Mouse (Mus musculus) midbrain, embryonic 16.5 days (tissue): ENCODE results near the gene Pcca. TPM values are rescaled to one million over a fixed set of nuclear protein-coding genes. Genes with fewer than 3 reads are reported as not detected.

ENCODE experiments used
- ATAC-seq: fragments of 200-750 bp; cut with Nextera tagmentation; 2 replicates; pipeline ENCODE4 v1.8.0; 2017; ENCODE audit warnings: moderate TSS enrichment
- H3K27ac ChIP-seq: fragments of 300-500 bp; sonication (generic); 2 replicates; pipeline ENCODE4 v1.5.1; 2014; ENCODE audit warnings: mild to moderate bottlenecking, low read length, mixed read lengths
- H3K27me3 ChIP-seq: fragments of 300-500 bp; sonication (generic); 2 replicates; pipeline ENCODE4 v1.6.1; 2014; ENCODE audit warnings: low read depth, low read length, mixed read lengths; ENCODE audit not compliant: control insufficient read depth, insufficient read depth
- H3K36me3 ChIP-seq: fragments of 300-500 bp; sonication (generic); 2 replicates; pipeline ENCODE4 v1.6.1; 2014; ENCODE audit warnings: mild to moderate bottlenecking, low read length, moderate library complexity, mixed read lengths; ENCODE audit not compliant: control insufficient read depth, insufficient read depth
- H3K4me1 ChIP-seq: fragments of 300-500 bp; sonication (generic); 2 replicates; pipeline ENCODE4 v1.6.1; 2014; ENCODE audit warnings: mild to moderate bottlenecking, low read length, mixed read lengths; ENCODE audit not compliant: control insufficient read depth, insufficient read depth
- H3K4me2 ChIP-seq: fragments of 300-500 bp; sonication (generic); 2 replicates; pipeline ENCODE4 v1.6.1; 2014; ENCODE audit warnings: mild to moderate bottlenecking, low read length, mixed read lengths
- H3K4me3 ChIP-seq: fragments of 300-500 bp; sonication (generic); 2 replicates; pipeline ENCODE4 v1.5.1; 2014; ENCODE audit warnings: low read depth, mild to moderate bottlenecking, low read length, moderate library complexity, mixed read lengths
- H3K9ac ChIP-seq: fragments of 300-500 bp; sonication (generic); 2 replicates; pipeline ENCODE4 v1.6.1; 2014; ENCODE audit warnings: low read depth, low read length, mixed read lengths
- H3K9me3 ChIP-seq: fragments of 300-500 bp; sonication (generic); replicated peaks from 2 replicates; pipeline ENCODE4 v1.6.1; 2014; ENCODE audit warnings: mild to moderate bottlenecking, low read length, mixed read lengths; ENCODE audit not compliant: control insufficient read depth, poor library complexity, severe bottlenecking
- WGBS: fragments of 180-500 bp; shearing (Covaris S2); extraction: QIAGEN DNeasy Blood & Tissue Kit; methylation state at CpG from one replicate; pipeline ENCODE4 v1.1.7; 2014; 5-methylcytosine and 5-hydroxymethylcytosine counted together
- polyA plus RNA-seq: library from polyadenylated mRNA; unstranded; fragments of >200 nt; fragmentation: Nextera tagmentation; extraction: Ambion mirVana; gene quantifications from 2 replicates; pipeline ENCODE4 v1.2.1, GENCODE M21; 2015

Pcca gene
- polyA plus RNA-seq, 1 experiment from 2014 or later = 25.9 TPM

- Histone ChIP-seq H3K4me3 (no peak overlapping the region), H3K9ac (no peak overlapping the region), H3K4me2 (no peak overlapping the region), H3K9me3 (no peaks in the 10 kb centered on the region), H3K27me3 (no peaks in the 10 kb centered on the region), H3K4me1 (no peaks in the 10 kb centered on the region), H3K36me3 (no peaks in the 10 kb centered on the region), H3K27ac (no peak overlapping the region)
- ATAC-seq = no peak
- 94% methylated on average over 3 of the region's 3 CpGs for WGBS
These were observed 78.2 kb downstream of the Pcca start for GRCm38 (mm10) chr14:122612317-122612716.

GRCm38 (mm10) chr14:122617656-122618055 lies 83.5 kb downstream of the Pcca start:
- no peaks in the 10 kb centered on the region for H3K27me3 ChIP-seq
- H3K4me1 ChIP-seq = no peaks in the 10 kb centered on the region
- no peak for ATAC-seq
- no peaks in the 10 kb centered on the region for H3K9me3 ChIP-seq
- H3K27ac ChIP-seq = no peak overlapping the region
- H3K9ac ChIP-seq = no peak overlapping the region
- WGBS = 95% methylated on average over 2 of the region's 2 CpGs
- no peaks in the 10 kb centered on the region for H3K36me3 ChIP-seq
- no peak overlapping the region for H3K4me2 ChIP-seq
- no peak overlapping the region for H3K4me3 ChIP-seq

GRCm38 (mm10) chr14:122633416-122633815 lies 99.3 kb downstream of the Pcca start:
- WGBS = 93% methylated on average over 2 of the region's 2 CpGs
- Histone ChIP-seq H3K9me3 (no peaks in the 10 kb centered on the region), H3K9ac (no peak overlapping the region), H3K4me1 (no peaks in the 10 kb centered on the region), H3K4me3 (no peak overlapping the region), H3K36me3 (no peaks in the 10 kb centered on the region), H3K27me3 (no peaks in the 10 kb centered on the region), H3K4me2 (no peak overlapping the region), H3K27ac (no peak overlapping the region)
- ATAC-seq = no peak

GRCm38 (mm10) chr14:122636601-122637000 lies 102.5 kb downstream of the Pcca start:
- ATAC-seq = no peak
- H3K4me3 ChIP-seq = no peak overlapping the region
- WGBS = 37% methylated on average over 6 of the region's 6 CpGs
- H3K9ac ChIP-seq = no peak overlapping the region
- H3K4me1 ChIP-seq = no peaks in the 10 kb centered on the region
- H3K4me2 ChIP-seq = no peak overlapping the region
- H3K36me3 ChIP-seq = no peaks in the 10 kb centered on the region
- H3K27me3 ChIP-seq = no peaks in the 10 kb centered on the region
- no peaks in the 10 kb centered on the region for H3K9me3 ChIP-seq
- H3K27ac ChIP-seq = no peak overlapping the region

GRCm38 (mm10) chr14:122637798-122638555 lies 103.9 kb downstream of the Pcca start:
- H3K4me3 ChIP-seq = no peak overlapping the region
- WGBS = 58% methylated on average over 5 of the region's 5 CpGs

GRCm38 (mm10) chr14:122639168-122639720 lies 105.1 kb downstream of the Pcca start:
- no peak overlapping the region for H3K4me3 ChIP-seq
- H3K27ac ChIP-seq = no peak overlapping the region
- WGBS = 85% methylated on average over 2 of the region's 2 CpGs
- no peaks in the 10 kb centered on the region for H3K9me3 ChIP-seq
- no peaks in the 10 kb centered on the region for H3K36me3 ChIP-seq
- no peak for ATAC-seq
- no peak overlapping the region for H3K4me2 ChIP-seq
- no peak overlapping the region for H3K9ac ChIP-seq
- H3K4me1 ChIP-seq = no peaks in the 10 kb centered on the region
- no peaks in the 10 kb centered on the region for H3K27me3 ChIP-seq

More at GRCm38 (mm10) chr14:122637798-122638555, 103.9 kb downstream of the Pcca start:
- no peaks in the 10 kb centered on the region for H3K36me3 ChIP-seq
- H3K9me3 ChIP-seq = no peaks in the 10 kb centered on the region
- H3K9ac ChIP-seq = no peak overlapping the region
- no peak overlapping the region for H3K4me2 ChIP-seq
- H3K27ac ChIP-seq = no peak overlapping the region
- no peaks in the 10 kb centered on the region for H3K4me1 ChIP-seq
- ATAC-seq = no peak
- no peaks in the 10 kb centered on the region for H3K27me3 ChIP-seq

GRCm38 (mm10) chr14:122642432-122642831 lies 108.3 kb downstream of the Pcca start:
- Histone ChIP-seq H3K27me3 (no peaks in the 10 kb centered on the region), H3K27ac (no peak overlapping the region), H3K4me2 (no peak overlapping the region), H3K4me1 (no peaks in the 10 kb centered on the region), H3K9me3 (no peaks in the 10 kb centered on the region), H3K4me3 (no peak overlapping the region), H3K36me3 (no peaks in the 10 kb centered on the region), H3K9ac (no peak overlapping the region)
- no peak for ATAC-seq
- 92% methylated on average over 1 of the region's 1 CpGs for WGBS

GRCm38 (mm10) chr14:122648214-122648613 lies 114.1 kb downstream of the Pcca start:
- Histone ChIP-seq H3K4me2 (no peak overlapping the region), H3K4me1 (no peaks in the 10 kb centered on the region), H3K27ac (no peak overlapping the region), H3K27me3 (no peaks in the 10 kb centered on the region), H3K4me3 (no peak overlapping the region), H3K9ac (no peak overlapping the region), H3K36me3 (no peaks in the 10 kb centered on the region), H3K9me3 (no peaks in the 10 kb centered on the region)
- WGBS = 88% methylated on average over 1 of the region's 1 CpGs
- ATAC-seq = no peak

- Histone ChIP-seq H3K27me3 (no peaks in the 10 kb centered on the region), H3K36me3 (no peaks in the 10 kb centered on the region), H3K4me1 (no peaks in the 10 kb centered on the region), H3K9ac (no peak overlapping the region), H3K4me3 (no peak overlapping the region), H3K9me3 (no peaks in the 10 kb centered on the region), H3K4me2 (no peak overlapping the region), H3K27ac (no peak overlapping the region)
- 81% methylated on average over 3 of the region's 3 CpGs for WGBS
- no peak for ATAC-seq
These were observed 115.3 kb downstream of the Pcca start for GRCm38 (mm10) chr14:122649336-122649950.
